Mouse (Mus musculus): Measurements from ENCODE around the gene BC005537.

GRCm38 (mm10) chr13:24852570-24852969 is 51.1 kb downstream of the BC005537 start:
- TF ChIP-seq MAX (IDR thresholded peaks at IDR 0.05; ENCODE audit: low read depth) (no peak), E2F4 (IDR thresholded peaks at IDR 0.05; ENCODE audit: insufficient read depth) (no peak), POLR2A (IDR thresholded peaks at IDR 0.05; ENCODE audit: insufficient read length, low read depth) (no peak), REST (IDR thresholded peaks at IDR 0.05; ENCODE audit: insufficient read depth, insufficient read length) (no peak), SRF (IDR thresholded peaks at IDR 0.05; ENCODE audit: control insufficient read depth, insufficient read length, low read depth) (no peak), CEBPB (IDR thresholded peaks at IDR 0.05; ENCODE audit: insufficient read depth, poor library complexity, severe bottlenecking) (no peak), TCF12 (IDR thresholded peaks at IDR 0.05; ENCODE audit: insufficient read depth, poor library complexity, severe bottlenecking) (no peak), MYOG (IDR thresholded peaks at IDR 0.05; ENCODE audit: control insufficient read depth in 1 of 3, insufficient read depth in 1 of 3, insufficient read length in 2 of 3, low read depth in 2 of 3) (no peak), USF1 (IDR thresholded peaks at IDR 0.05; ENCODE audit: low read depth) (no peak), MYOD1 (IDR thresholded peaks at IDR 0.05; ENCODE audit: control insufficient read depth in 1 of 3, insufficient read length in 2 of 3, low read depth in 2 of 3) (no peak), TCF3 (IDR thresholded peaks at IDR 0.05; ENCODE audit: insufficient read length, low read depth) (no peak), POLR2AphosphoS2 (IDR thresholded peaks at IDR 0.05; ENCODE audit: insufficient read length, low read depth) (no peak)

Data from myocyte (in vitro differentiated cells).